Mouse (Mus musculus) heart, embryonic 10.5 days (tissue): Measurements from ENCODE around the gene Wdr91. TPM values are rescaled to one million over a fixed set of nuclear protein-coding genes. Genes with fewer than 3 reads are reported as not detected.

Experiments used
- DNase-seq: peaks from one replicate; pipeline ENCODE4 v3.0.0-alpha.2; 2017; ENCODE audit warnings: low spot score
- H3K27ac ChIP-seq: fragments of 300-500 bp; sonication (generic); 2 replicates; pipeline ENCODE4 v1.5.1; 2016; ENCODE audit warnings: mild to moderate bottlenecking
- H3K27me3 ChIP-seq: fragments of 300-500 bp; sonication (generic); 2 replicates; pipeline ENCODE4 v1.6.1; 2016; ENCODE audit warnings: mild to moderate bottlenecking; ENCODE audit not compliant: poor library complexity, insufficient read depth, severe bottlenecking
- H3K36me3 ChIP-seq: fragments of 300-500 bp; sonication (generic); 2 replicates; pipeline ENCODE4 v1.6.1; 2016; ENCODE audit warnings: mild to moderate bottlenecking, moderate library complexity
- H3K4me1 ChIP-seq: fragments of 300-500 bp; sonication (generic); 2 replicates; pipeline ENCODE4 v1.6.1; 2016; ENCODE audit warnings: mild to moderate bottlenecking
- H3K4me3 ChIP-seq: fragments of 300-500 bp; sonication (generic); 2 replicates; pipeline ENCODE4 v1.5.1; 2016; ENCODE audit warnings: mild to moderate bottlenecking, moderate library complexity
- H3K9me3 ChIP-seq: fragments of 300-500 bp; sonication (generic); 2 replicates; pipeline ENCODE4 v1.6.1; 2016; ENCODE audit warnings: mild to moderate bottlenecking, moderate library complexity
- WGBS: fragments of 180-500 bp; shearing (Covaris S2); methylation state at CpG from one replicate; pipeline ENCODE4 v1.1.7; 2016; 5-methylcytosine and 5-hydroxymethylcytosine counted together
- polyA plus RNA-seq: library from polyadenylated mRNA; unstranded; fragments of >200 nt; fragmentation: Nextera tagmentation; extraction: Ambion mirVana; gene quantifications from 2 replicates; pipeline ENCODE4 v1.2.1, GENCODE M21; 2016

Wdr91 gene
- polyA plus RNA-seq, 1 experiment from 2014 or later = 12.6 TPM

GRCm38 (mm10) chr6:34938929-34939325, 28.3 kb upstream of the Wdr91 start:
- DNase-seq = no peak
- no peak overlapping the region for H3K27ac ChIP-seq
- H3K36me3 ChIP-seq = no peaks in the 10 kb centered on the region
- H3K4me1 ChIP-seq = peaks cover 6% of the 10 kb centered on the region; the same call in 1 of the 2 replicates
- H3K27me3 ChIP-seq = peaks cover 4% of the 10 kb centered on the region; the same call in 1 of the 2 replicates
- no peaks in the 10 kb centered on the region for H3K9me3 ChIP-seq
- H3K4me3 ChIP-seq = no peak overlapping the region
- WGBS = 24% methylated on average over 4 of the region's 4 CpGs

DNA sequence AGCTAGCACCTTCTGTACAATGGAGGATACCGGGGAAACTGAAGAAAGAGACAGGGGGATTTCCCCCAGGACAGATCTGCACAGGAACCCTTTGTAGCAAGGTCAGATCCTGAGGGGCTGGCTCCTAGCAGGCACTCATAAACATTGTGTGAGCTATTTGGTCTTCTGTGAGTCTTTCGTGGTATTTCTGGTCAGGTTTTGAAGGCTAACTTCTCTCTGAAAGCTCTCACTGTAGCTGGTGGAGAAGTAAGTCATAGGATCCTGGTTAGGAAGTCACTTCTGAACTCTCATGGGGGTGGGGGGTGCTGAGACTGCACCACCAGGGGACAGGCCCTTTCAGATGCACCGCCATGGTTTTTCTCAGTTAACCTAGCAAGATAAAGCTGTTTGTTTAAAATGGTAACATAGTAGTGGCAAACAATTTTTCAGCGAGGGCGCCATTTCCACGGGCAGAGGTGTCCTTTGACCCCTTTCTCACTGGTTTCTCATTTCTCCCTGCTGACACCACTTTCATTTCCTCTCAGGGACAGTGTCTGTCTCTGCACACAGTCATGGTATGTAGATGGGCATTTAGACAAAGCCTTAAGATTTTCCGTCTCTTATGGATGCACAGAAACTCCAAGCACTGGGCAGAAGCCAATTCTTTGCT, 27.7 kb upstream of the Wdr91 start:
- DNase-seq = no peak
- Histone ChIP-seq H3K4me1 (peaks cover 6% of the 10 kb centered on the region; the same call in 1 of the 2 replicates), H3K36me3 (no peaks in the 10 kb centered on the region), H3K4me3 (no peak overlapping the region), H3K27ac (no peak overlapping the region), H3K27me3 (peaks cover 4% of the 10 kb centered on the region; the same call in 1 of the 2 replicates), H3K9me3 (no peaks in the 10 kb centered on the region)
- WGBS = 64% methylated on average over 7 of the region's 7 CpGs

DNA sequence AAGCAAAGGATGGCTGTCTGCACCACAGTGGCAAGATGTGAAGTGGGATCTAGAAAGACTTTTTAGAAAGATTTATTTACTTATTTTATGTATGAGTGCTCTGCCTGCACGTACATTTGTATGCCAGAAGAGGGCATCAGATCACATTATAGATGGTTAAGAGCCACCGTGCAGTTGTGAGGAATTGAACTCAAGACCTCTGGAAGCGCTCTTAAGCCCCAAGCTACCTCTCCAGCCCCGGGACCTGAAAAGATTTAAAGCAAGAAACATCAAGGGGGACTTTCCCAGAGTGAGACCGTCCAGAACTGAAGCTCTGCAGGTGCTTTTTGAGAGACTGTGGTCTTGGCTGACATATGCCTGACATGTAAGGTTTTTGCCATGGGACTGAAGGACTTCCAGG, 26.1 kb upstream of the Wdr91 start:
- Histone ChIP-seq H3K4me3 (no peak overlapping the region), H3K9me3 (no peaks in the 10 kb centered on the region), H3K27ac (no peak overlapping the region), H3K4me1 (peaks cover 6% of the 10 kb centered on the region; the same call in 1 of the 2 replicates), H3K27me3 (peaks cover 4% of the 10 kb centered on the region; the same call in 1 of the 2 replicates), H3K36me3 (no peaks in the 10 kb centered on the region)
- WGBS = 66% methylated on average over 5 of the region's 5 CpGs
- no peak for DNase-seq

DNA sequence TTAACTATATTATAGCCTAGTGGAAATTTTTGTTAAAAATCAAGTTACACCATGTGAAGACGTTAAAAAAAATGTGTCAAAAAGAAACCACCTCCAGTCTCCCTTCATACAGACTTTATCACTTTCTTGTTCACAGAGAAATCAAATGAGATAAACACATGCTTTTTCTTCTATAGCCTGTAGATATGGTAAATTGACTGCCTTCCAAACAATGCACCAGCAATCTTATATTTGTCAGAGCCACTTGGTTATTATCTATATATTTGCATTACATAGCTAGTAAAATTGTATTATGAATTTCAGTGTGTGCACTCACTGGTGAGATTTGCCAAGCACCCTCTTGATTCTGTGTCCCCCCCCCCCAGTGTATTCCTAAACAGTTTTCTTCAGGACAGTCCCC, 22.0 kb upstream of the Wdr91 start:
- 66% methylated on average over 1 of the region's 1 CpGs for WGBS
- H3K27ac ChIP-seq = no peak overlapping the region
- peaks cover 4% of the 10 kb centered on the region; the same call in 1 of the 2 replicates for H3K27me3 ChIP-seq

GRCm38 (mm10) chr6:34927594-34927993, 16.9 kb upstream of the Wdr91 start:
- DNase-seq = no peak

More for the DNA sequence above, 22.0 kb upstream of the Wdr91 start:
- DNase-seq = no peak
- Histone ChIP-seq H3K4me3 (no peak overlapping the region), H3K4me1 (no peaks in the 10 kb centered on the region), H3K9me3 (no peaks in the 10 kb centered on the region), H3K36me3 (no peaks in the 10 kb centered on the region)

GRCm38 (mm10) chr6:34927156-34927555, 16.5 kb upstream of the Wdr91 start:
- Histone ChIP-seq H3K4me1 (no peaks in the 10 kb centered on the region), H3K36me3 (no peaks in the 10 kb centered on the region), H3K9me3 (no peaks in the 10 kb centered on the region), H3K4me3 (no peak overlapping the region), H3K27me3 (no peaks in the 10 kb centered on the region), H3K27ac (no peak overlapping the region)
- 41% methylated on average over 4 of the region's 4 CpGs for WGBS
- DNase-seq = no peak

More at GRCm38 (mm10) chr6:34927594-34927993, 16.9 kb upstream of the Wdr91 start:
- 88% methylated on average over 8 of the region's 8 CpGs for WGBS
- no peaks in the 10 kb centered on the region for H3K36me3 ChIP-seq
- no peaks in the 10 kb centered on the region for H3K27me3 ChIP-seq
- H3K27ac ChIP-seq = no peak overlapping the region
- no peak overlapping the region for H3K4me3 ChIP-seq
- H3K9me3 ChIP-seq = no peaks in the 10 kb centered on the region
- no peaks in the 10 kb centered on the region for H3K4me1 ChIP-seq

DNA sequence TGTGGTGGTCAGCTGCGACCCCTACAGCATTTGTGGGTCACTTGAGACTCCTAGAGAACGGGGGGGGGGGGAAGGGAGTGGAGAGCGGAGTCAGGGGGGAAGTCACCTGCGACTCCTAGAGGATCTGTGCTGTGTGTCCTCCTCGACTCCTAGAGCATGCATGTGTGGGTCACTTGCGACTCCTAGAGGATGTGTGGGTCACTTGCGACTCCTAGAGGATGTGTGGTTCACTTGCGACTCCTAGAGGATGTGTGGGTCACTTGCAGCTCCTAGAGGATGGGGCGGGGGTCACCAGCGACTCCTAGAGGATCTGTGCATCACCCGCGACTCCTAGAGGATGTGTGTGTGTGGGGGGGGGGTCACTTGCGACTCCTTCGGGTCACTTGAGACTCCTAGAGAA, 11.3 kb upstream of the Wdr91 start:
- Histone ChIP-seq H3K4me3 (no peak overlapping the region), H3K4me1 (peaks cover 16% of the 10 kb centered on the region), H3K27ac (no peak overlapping the region), H3K9me3 (no peaks in the 10 kb centered on the region), H3K27me3 (no peaks in the 10 kb centered on the region; the same call in 1 of the 2 replicates), H3K36me3 (no peaks in the 10 kb centered on the region)
- WGBS = 48% methylated on average over 14 of the region's 14 CpGs
- DNase-seq = peak; percentile 89

GRCm38 (mm10) chr6:34920631-34921030, 10.0 kb upstream of the Wdr91 start:
- Histone ChIP-seq H3K27ac (no peak overlapping the region), H3K27me3 (no peaks in the 10 kb centered on the region; the same call in 1 of the 2 replicates), H3K4me1 (peaks cover 16% of the 10 kb centered on the region), H3K36me3 (no peaks in the 10 kb centered on the region), H3K9me3 (no peaks in the 10 kb centered on the region), H3K4me3 (no peak overlapping the region)
- no peak for DNase-seq
- WGBS = 91% methylated on average over 12 of the region's 12 CpGs

- WGBS = 48% methylated on average over 10 of the region's 10 CpGs
- Histone ChIP-seq H3K27me3 (no peaks in the 10 kb centered on the region; the same call in 1 of the 2 replicates), H3K36me3 (no peaks in the 10 kb centered on the region), H3K4me1 (peaks cover 16% of the 10 kb centered on the region), H3K9me3 (no peaks in the 10 kb centered on the region), H3K27ac (peak within 1 kb of the TSS; percentile 59), H3K4me3 (no peak within 1 kb of the TSS)
- DNase-seq = no peak
These were observed 9.3 kb upstream of the Wdr91 start, which contains the start of gene Stra8 for GRCm38 (mm10) chr6:34919956-34920355. Gene Stra8, plus strand, starts transcription at chr6:34920163.

GRCm38 (mm10) chr6:34919146-34919545, 8.5 kb upstream of the Wdr91 start:
- H3K27me3 ChIP-seq = no peaks in the 10 kb centered on the region; the same call in 1 of the 2 replicates
- no peaks in the 10 kb centered on the region for H3K9me3 ChIP-seq
- peak overlapping the region; percentile 59 for H3K27ac ChIP-seq
- no peak overlapping the region for H3K4me3 ChIP-seq
- no peaks in the 10 kb centered on the region for H3K36me3 ChIP-seq
- no peak for DNase-seq
- WGBS = 79% methylated on average over 7 of the region's 7 CpGs
- peaks cover 16% of the 10 kb centered on the region for H3K4me1 ChIP-seq

GRCm38 (mm10) chr6:34914462-34914861, 3.8 kb upstream of the Wdr91 start:
- Histone ChIP-seq H3K27me3 (no peaks in the 10 kb centered on the region), H3K4me3 (no peak overlapping the region), H3K4me1 (peaks cover 16% of the 10 kb centered on the region), H3K9me3 (no peaks in the 10 kb centered on the region), H3K36me3 (no peaks in the 10 kb centered on the region), H3K27ac (no peak overlapping the region)
- no peak for DNase-seq
- WGBS = 79% methylated on average over 3 of the region's 3 CpGs

GRCm38 (mm10) chr6:34913341-34914040, 2.8 kb upstream of the Wdr91 start:
- H3K27me3 ChIP-seq = no peaks in the 10 kb centered on the region

More at GRCm38 (mm10) chr6:34913341-34914040, 2.8 kb upstream of the Wdr91 start:
- H3K4me1 ChIP-seq = peaks cover 16% of the 10 kb centered on the region
- 80% methylated on average over 13 of the region's 13 CpGs for WGBS
- no peak for DNase-seq
- no peaks in the 10 kb centered on the region for H3K9me3 ChIP-seq
- no peak overlapping the region for H3K4me3 ChIP-seq
- no peak overlapping the region for H3K27ac ChIP-seq
- H3K36me3 ChIP-seq = peaks cover 8% of the 10 kb centered on the region; the same call in 1 of the 2 replicates
